In genomic region chr2:172278979-172279378, GRCm38 (mm10) we compare ENCODE assay signal across 13 mouse cellular contexts. TPM values are rescaled to one million over a fixed set of nuclear protein-coding genes. Genes with fewer than 3 reads are reported as not detected.
"Had no signal": no experiment of that assay in that cellular context is flagged by ENCODE, and none has a peak within 500 bp of the region (broad histone marks: within the 10 kb centered on the region; RNA-seq: fewer than 3 reads in every experiment).

No protein-coding gene starts in this region.

- DNase-seq: retina, postnatal 1 day; right cerebral cortex, adult 18-20 months; right cerebral cortex, postnatal 14 days; right cerebral cortex, postnatal 25 days; right cerebral cortex, postnatal 4 days; spleen, adult 18-20 months; thymus, adult 18-20 months; thymus, adult 2 months; thymus, postnatal 14 days; thymus, postnatal 25 days; thymus, postnatal 36 days; thymus, postnatal 4 days had no signal

RNA-seq across cellular contexts. Expression of gene Mc3r, which starts 30.7 kb away (rescaled TPM):
- total RNA-seq: neutrophil, adult 5-6 weeks had no signal
